Mouse (Mus musculus) embryo, embryonic 10 days (tissue): ENCODE measurements around the gene Prpf19.
A peak's percentile ranks its signal among the peaks of the same experiment; 100 is the strongest.

Experiments
- DNase-seq: peaks from one replicate; pipeline ENCODE4 v3.0.0-alpha.2; 2015; ENCODE audit warnings: low spot score

The Prpf19 gene

DNA sequence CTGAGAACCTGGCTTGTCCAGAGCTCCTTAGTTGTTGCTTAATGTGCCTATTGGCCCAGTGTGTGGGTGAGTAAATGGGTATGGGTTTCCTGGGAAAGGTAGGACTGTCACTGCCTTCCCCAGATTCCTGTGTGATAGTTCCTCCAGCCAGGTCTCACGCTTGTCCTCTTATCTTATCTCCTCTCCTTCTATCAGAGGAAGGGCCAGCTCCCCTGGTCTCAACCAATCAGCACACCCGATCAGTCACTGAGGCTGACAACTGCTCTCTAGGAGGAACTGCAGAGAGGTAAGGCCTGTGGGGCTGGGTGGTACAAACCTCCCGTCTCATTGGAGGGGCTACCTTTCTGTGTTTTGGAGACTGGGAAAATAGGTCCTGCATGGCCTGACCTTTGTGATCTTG is 43.7 kb downstream of the Prpf19 start:
- DNase-seq, result no peak

GRCm38 (mm10) chr19:10940097-10940800 is 45.2 kb downstream of the Prpf19 start:
- DNase-seq, result peak; percentile 95

DNA sequence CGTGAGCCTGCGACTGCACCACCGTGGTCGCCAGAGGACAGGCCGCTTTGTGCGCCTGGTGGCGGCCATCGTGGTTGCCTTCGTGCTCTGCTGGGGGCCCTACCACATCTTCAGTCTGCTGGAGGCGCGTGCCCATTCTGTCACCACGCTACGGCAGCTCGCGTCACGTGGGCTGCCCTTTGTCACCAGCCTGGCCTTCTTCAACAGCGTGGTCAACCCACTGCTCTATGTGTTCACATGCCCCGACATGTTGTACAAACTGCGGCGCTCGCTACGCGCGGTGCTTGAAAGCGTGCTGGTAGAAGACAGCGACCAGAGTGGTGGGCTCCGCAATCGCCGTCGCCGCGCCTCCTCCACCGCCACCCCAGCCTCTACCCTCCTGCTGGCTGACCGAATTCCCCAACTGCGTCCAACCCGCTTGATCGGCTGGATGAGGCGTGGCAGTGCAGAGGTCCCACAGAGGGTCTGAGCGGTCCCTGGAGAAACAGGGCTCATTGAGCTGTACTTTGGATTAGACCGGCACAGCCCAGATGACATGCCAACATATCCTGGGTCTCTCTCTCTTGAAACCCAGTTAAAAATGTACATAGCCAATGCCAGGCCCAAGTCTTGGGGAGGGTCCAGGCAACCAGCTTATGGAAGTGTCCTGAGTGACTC is 45.9 kb downstream of the Prpf19 start:
- DNase-seq, result peak; percentile 74

DNA sequence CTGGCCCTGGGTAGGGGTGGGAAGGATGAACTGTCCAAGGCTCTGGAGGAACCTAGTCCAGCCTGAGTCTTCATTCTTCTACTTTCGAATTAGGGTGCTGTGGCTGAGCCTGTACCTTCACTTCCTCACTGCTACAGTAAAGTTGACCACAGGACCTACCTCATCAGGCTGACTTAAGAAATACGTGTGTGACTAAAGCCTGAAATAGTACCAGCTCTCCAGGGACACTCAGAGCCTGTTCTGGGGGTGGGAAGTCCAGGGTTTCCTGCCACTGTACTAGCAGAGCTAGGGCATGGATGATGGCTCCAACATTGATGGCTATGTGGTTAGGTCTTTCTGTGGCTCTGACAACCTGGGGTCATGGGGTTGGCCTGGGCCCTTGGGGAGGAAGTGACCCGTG is 48.9 kb downstream of the Prpf19 start:
- DNase-seq, result no peak

DNA sequence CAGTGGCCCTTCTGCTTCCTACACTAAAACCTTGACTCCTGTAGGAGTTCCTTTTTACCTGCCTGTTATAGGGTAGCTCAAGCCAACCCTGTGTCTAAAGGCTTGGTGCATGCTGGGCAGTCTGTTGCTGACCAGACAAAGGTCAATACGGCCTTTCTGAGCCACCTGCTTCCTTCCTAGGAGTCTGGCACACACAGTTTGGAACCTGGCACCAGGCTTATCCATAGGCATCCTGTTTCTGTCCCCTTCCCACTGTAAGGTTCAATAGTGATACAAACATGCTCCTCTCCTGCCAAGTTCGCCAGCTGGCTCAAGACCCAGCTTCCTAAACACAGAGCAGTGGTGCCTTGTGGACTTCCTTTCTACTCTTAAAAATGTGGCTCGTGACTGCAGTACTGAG is 51.5 kb downstream of the Prpf19 start:
- no peak for DNase-seq

- DNase-seq, result no peak
These were observed 52.2 kb downstream of the Prpf19 start for GRCm38 (mm10) chr19:10947219-10947618.

- no peak for DNase-seq
These were observed 53.4 kb downstream of the Prpf19 start for GRCm38 (mm10) chr19:10948416-10948815.

GRCm38 (mm10) chr19:10949112-10949511 is 54.1 kb downstream of the Prpf19 start, which contains the start of gene Ccdc86:
Ccdc86 (minus strand) TSS chr19:10949266.
- peak; percentile 100 for DNase-seq

DNA sequence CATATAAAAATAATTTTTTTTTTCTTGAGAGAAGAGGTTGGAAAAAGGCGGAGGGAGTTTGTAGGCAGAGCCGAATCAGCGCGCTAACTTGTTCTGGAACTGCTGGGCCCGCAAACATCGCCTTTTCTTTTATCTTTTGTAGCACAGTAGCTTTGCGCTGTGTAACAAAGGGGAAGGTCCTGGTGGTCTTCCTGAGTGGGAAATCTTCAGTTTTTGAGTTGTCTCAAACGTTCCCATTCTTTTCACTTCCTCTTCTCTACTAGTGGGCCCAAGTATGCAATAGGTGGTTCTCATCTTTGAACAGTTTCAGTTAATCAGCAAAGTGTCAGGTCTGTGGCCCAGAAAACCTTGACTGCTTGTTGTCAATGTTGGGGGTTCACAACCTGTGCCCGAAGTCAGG is 54.5 kb downstream of the Prpf19 start:
- no peak for DNase-seq

GRCm38 (mm10) chr19:10952021-10952939 is 57.2 kb downstream of the Prpf19 start:
- peak; percentile 47 for DNase-seq
